Mouse (Mus musculus): ENCODE data around the gene Pus1. TPM values are rescaled to one million over a fixed set of nuclear protein-coding genes. Genes with fewer than 3 reads are reported as not detected.
"Not testable (repeated sequence)": the region's sequence is repeated elsewhere in the genome, so short reads cannot be mapped to it uniquely, and the experiment has no call there.

The Pus1 gene
- polyA plus RNA-seq, 1 experiment from 2014 or later = 25.2 TPM

DNA sequence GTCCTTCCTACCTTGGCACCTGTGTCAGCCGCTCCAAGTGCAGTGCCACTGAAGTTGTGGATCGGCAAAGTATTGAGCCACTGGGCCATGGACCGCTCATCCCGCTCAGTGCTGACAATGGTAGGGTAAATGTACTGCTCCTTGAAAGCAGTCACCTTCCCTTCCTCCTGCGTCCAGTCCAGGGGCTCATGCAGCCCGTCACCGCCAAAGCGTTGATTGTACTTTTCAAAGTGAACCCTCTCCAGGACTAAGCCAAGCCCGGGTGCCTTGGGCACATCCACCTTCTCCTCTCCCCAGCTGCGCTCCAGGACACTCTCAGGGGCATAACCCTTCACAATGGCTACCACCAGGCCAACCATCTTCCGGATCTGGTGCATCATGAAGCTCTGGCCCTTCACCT is 5.9 kb downstream of the Pus1 start:
- Histone ChIP-seq H3K9me3 (ENCODE audit: control insufficient read depth, low read length) (no peaks in the 10 kb centered on the region), H3K4me3 (ENCODE audit: low read length) (no peak overlapping the region), H3K36me3 (ENCODE audit: control insufficient read depth, insufficient read depth, low read length) (peaks cover 47% of the 10 kb centered on the region), H3K27me3 (ENCODE audit: control insufficient read depth, insufficient read depth, low read length) (no peaks in the 10 kb centered on the region), H3K4me1 (ENCODE audit: control insufficient read depth, insufficient read depth, low read length) (0 out of 2 replicates have a peak, but pooled peaks cover 4% of the 10 kb centered on the region), H3K27ac (ENCODE audit: low read depth, low read length) (no peak overlapping the region), H3K4me2 (replicated peaks; ENCODE audit: low read depth, low read length) (no peak overlapping the region), H3K9ac (ENCODE audit: low read depth, low read length) (no peak overlapping the region)
- 94% methylated on average over 11 of the region's 11 CpGs for WGBS
- ATAC-seq (ENCODE audit: low FRiP score, low TSS enrichment) = no peak

DNA sequence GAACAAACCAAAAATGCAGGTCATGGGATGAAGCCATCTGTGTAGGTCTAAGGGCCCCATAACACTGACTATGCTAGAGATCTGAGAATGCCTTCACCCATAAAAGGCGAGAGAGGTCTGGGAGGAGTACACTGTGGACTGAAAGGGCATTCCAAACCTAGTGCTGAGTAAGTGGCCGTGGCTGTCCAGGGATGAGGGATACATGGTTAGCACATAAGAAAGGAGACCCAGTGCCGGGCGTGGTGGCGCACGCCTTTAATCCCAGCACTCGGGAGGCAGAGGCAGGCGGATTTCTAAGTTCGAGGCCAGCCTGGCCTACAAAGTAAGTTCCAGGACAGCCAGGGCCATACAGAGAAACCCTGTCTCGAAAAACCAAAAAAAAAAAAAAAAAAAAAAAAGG is 7.5 kb downstream of the Pus1 start:
- not testable (repeated sequence) for H3K9ac ChIP-seq (ENCODE audit: low read depth, low read length); H3K27ac ChIP-seq (ENCODE audit: low read depth, low read length); H3K27me3 ChIP-seq (ENCODE audit: control insufficient read depth, insufficient read depth, low read length); H3K9me3 ChIP-seq (ENCODE audit: control insufficient read depth, low read length); H3K4me3 ChIP-seq (ENCODE audit: low read length); ATAC-seq (ENCODE audit: low FRiP score, low TSS enrichment); H3K4me2 ChIP-seq (replicated peaks; ENCODE audit: low read depth, low read length)
- Histone ChIP-seq H3K36me3 (ENCODE audit: control insufficient read depth, insufficient read depth, low read length) (peaks cover 40% of the 10 kb centered on the region), H3K4me1 (ENCODE audit: control insufficient read depth, insufficient read depth, low read length) (peaks cover 11% of the 10 kb centered on the region)
- WGBS = 88% methylated on average over 10 of the region's 10 CpGs

DNA sequence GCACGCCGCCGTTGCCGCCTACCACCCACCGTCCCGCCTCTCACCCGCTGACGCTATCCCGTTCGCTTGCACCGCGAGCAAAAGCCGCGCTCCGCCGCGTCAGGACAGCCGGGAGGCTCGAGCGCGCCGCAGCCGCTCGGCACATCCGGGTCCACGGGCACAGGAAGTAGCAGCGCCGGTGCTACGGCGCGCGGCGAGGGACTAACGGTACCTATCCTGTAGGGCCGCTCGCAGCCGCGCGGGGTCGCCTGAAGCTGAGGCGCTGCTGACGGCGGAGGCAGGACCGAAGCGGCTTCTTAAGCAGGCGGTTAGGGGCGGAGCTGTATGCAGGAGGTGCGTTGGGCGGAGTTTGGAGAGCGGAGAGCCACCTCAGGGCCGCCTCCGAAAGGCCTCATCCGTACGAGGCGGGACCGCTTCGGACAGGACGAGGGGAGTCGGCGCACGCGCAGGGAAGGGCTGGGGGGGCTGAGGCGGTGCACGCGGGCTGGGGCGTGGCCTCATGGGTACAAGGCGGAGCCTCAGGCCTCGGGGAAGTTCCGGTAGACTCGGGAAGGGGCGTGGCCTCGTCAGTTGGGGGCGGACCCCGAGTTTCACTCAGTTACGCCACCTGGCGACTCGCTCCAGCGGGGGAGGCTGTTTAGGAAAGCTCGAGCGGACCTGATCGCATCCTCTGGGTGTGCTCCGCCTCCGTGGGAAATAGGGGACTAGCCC is 9.9 kb downstream of the Pus1 start, which contains the start of gene Ep400:
Ep400 (minus strand) TSS at position 270 of the 711 bp plus-strand sequence.
- H3K27ac ChIP-seq (ENCODE audit: low read depth, low read length) = peak within 1 kb of the TSS; percentile 98
- ATAC-seq (ENCODE audit: low FRiP score, low TSS enrichment) = peak; percentile 98
- H3K4me1 ChIP-seq (ENCODE audit: control insufficient read depth, insufficient read depth, low read length) = peaks cover 11% of the 10 kb centered on the region
- peak within 1 kb of the TSS; percentile 58 for H3K4me2 ChIP-seq (replicated peaks; ENCODE audit: low read depth, low read length)
- peaks cover 24% of the 10 kb centered on the region for H3K36me3 ChIP-seq (ENCODE audit: control insufficient read depth, insufficient read depth, low read length)
- WGBS = under 1% methylated on average over 83 of the region's 83 CpGs
- no peaks in the 10 kb centered on the region for H3K27me3 ChIP-seq (ENCODE audit: control insufficient read depth, insufficient read depth, low read length)
- no peaks in the 10 kb centered on the region for H3K9me3 ChIP-seq (ENCODE audit: control insufficient read depth, low read length)
- peak within 1 kb of the TSS; percentile 92 for H3K9ac ChIP-seq (ENCODE audit: low read depth, low read length)
- peak within 1 kb of the TSS; percentile 96 for H3K4me3 ChIP-seq (ENCODE audit: low read length)

DNA sequence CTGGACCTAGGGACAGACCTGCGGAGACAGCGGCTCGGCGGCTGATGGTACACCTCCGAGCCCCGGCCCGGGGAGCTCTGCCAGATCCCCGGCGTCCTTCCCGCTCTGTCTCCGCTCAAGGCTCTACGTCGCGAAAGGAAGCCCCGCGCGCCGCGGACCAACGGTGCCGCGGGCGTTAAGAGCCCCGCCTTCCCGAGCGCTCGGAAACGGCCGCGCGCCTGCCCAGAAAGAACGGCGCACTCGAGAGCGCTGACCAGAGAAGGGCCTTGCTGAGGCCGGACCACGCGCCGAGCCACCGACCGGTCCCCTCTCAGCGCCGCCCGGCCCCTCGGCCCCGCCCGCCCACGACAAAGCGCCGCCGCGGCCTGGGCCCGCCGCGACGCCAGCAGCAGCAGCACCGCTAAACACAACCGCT is 10.4 kb downstream of the Pus1 start:
- ATAC-seq (ENCODE audit: low FRiP score, low TSS enrichment) = peak; percentile 68
- Histone ChIP-seq H3K36me3 (ENCODE audit: control insufficient read depth, insufficient read depth, low read length) (peaks cover 19% of the 10 kb centered on the region), H3K27ac (ENCODE audit: low read depth, low read length) (peak overlapping the region; percentile 98), H3K4me3 (ENCODE audit: low read length) (peak overlapping the region; percentile 96), H3K9ac (ENCODE audit: low read depth, low read length) (peak overlapping the region; percentile 92), H3K27me3 (ENCODE audit: control insufficient read depth, insufficient read depth, low read length) (no peaks in the 10 kb centered on the region), H3K9me3 (ENCODE audit: control insufficient read depth, low read length) (no peaks in the 10 kb centered on the region), H3K4me1 (ENCODE audit: control insufficient read depth, insufficient read depth, low read length) (peaks cover 11% of the 10 kb centered on the region), H3K4me2 (replicated peaks; ENCODE audit: low read depth, low read length) (peak overlapping the region; percentile 58)
- under 1% methylated on average over 49 of the region's 58 CpGs for WGBS

DNA sequence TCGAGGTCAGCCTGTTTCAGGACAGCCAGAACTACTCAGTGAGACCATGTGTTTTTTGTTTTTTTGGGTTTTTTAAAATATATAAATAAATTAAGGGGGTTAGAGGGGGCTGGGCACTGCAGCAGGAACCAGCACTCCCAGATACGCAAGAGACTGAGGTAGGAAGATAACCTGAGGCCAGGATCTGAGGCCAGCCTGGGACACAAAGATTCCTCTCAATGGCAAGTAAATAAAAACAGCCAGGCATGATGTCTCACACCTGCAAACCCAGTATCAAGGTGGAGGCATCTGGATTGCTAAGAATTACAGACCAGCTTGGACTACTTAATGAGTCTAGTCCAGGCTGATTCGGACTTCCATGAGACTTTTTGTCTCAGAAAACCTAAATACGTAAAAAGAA is 11.2 kb downstream of the Pus1 start:
- ATAC-seq (ENCODE audit: low FRiP score, low TSS enrichment) = no peak
- Histone ChIP-seq H3K4me1 (ENCODE audit: control insufficient read depth, insufficient read depth, low read length) (peaks cover 11% of the 10 kb centered on the region), H3K9me3 (ENCODE audit: control insufficient read depth, low read length) (no peaks in the 10 kb centered on the region), H3K27ac (ENCODE audit: low read depth, low read length) (no peak overlapping the region), H3K4me3 (ENCODE audit: low read length) (peak overlapping the region; percentile 96), H3K36me3 (ENCODE audit: control insufficient read depth, insufficient read depth, low read length) (peaks cover 11% of the 10 kb centered on the region), H3K27me3 (ENCODE audit: control insufficient read depth, insufficient read depth, low read length) (no peaks in the 10 kb centered on the region), H3K4me2 (replicated peaks; ENCODE audit: low read depth, low read length) (peak overlapping the region; percentile 58), H3K9ac (ENCODE audit: low read depth, low read length) (peak overlapping the region; percentile 92)
- 63% methylated on average over 4 of the region's 4 CpGs for WGBS

DNA sequence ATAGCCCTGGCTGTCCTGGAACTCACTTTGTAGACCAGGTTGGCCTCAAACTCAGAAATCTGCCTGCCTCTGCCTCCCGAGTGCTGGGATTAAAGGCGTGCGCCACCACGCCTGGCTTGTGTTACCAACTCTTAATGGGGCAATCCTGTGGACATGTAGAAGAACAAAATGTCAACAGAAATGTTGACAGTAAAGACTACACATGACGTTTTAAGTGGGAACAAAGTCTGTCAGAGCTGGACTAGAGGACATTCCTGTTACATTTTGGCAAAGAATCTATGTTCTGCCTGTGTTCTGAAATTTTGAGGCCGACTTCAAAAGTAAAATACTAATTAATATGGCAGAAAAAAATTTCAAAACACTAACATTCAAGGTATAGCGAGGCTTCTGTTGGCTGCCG is 16.6 kb downstream of the Pus1 start:
- Histone ChIP-seq H3K9ac (ENCODE audit: low read depth, low read length) (no peak overlapping the region), H3K9me3 (ENCODE audit: control insufficient read depth, low read length) (no peaks in the 10 kb centered on the region), H3K27me3 (ENCODE audit: control insufficient read depth, insufficient read depth, low read length) (no peaks in the 10 kb centered on the region), H3K4me2 (replicated peaks; ENCODE audit: low read depth, low read length) (no peak overlapping the region), H3K27ac (ENCODE audit: low read depth, low read length) (no peak overlapping the region), H3K4me1 (ENCODE audit: control insufficient read depth, insufficient read depth, low read length) (peaks cover 6% of the 10 kb centered on the region; the same call in 1 of the 2 replicates), H3K4me3 (ENCODE audit: low read length) (no peak overlapping the region), H3K36me3 (ENCODE audit: control insufficient read depth, insufficient read depth, low read length) (no peaks in the 10 kb centered on the region)
- WGBS = 96% methylated on average over 8 of the region's 8 CpGs
- ATAC-seq (ENCODE audit: low FRiP score, low TSS enrichment) = no peak

DNA sequence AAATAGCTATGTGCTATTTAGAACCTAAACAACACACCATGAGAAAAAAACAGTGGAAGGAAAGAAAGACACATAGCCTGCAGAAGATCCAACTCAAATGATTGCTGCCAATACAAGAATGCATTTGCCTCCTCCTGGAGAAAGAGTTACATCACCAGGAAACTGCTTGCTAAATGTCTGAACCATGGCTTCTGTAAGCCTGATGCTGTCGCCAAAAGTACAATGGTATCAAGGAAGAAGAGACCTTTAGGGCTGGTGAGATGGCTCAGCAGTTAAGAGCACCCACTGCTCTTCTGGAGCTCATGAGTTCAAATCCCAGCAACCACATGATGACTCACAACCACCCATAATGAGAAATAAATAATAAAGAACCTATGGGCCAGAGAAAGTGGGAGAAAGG is 35.4 kb downstream of the Pus1 start:
- WGBS = 85% methylated on average over 1 of the region's 1 CpGs
- ATAC-seq (ENCODE audit: low FRiP score, low TSS enrichment) = no peak
- Histone ChIP-seq H3K36me3 (ENCODE audit: control insufficient read depth, insufficient read depth, low read length) (peaks cover 11% of the 10 kb centered on the region), H3K9ac (ENCODE audit: low read depth, low read length) (no peak overlapping the region), H3K9me3 (ENCODE audit: control insufficient read depth, low read length) (no peaks in the 10 kb centered on the region), H3K4me2 (replicated peaks; ENCODE audit: low read depth, low read length) (no peak overlapping the region), H3K4me3 (ENCODE audit: low read length) (no peak overlapping the region), H3K27me3 (ENCODE audit: control insufficient read depth, insufficient read depth, low read length) (no peaks in the 10 kb centered on the region), H3K4me1 (ENCODE audit: control insufficient read depth, insufficient read depth, low read length) (no peaks in the 10 kb centered on the region), H3K27ac (ENCODE audit: low read depth, low read length) (no peak overlapping the region)

DNA sequence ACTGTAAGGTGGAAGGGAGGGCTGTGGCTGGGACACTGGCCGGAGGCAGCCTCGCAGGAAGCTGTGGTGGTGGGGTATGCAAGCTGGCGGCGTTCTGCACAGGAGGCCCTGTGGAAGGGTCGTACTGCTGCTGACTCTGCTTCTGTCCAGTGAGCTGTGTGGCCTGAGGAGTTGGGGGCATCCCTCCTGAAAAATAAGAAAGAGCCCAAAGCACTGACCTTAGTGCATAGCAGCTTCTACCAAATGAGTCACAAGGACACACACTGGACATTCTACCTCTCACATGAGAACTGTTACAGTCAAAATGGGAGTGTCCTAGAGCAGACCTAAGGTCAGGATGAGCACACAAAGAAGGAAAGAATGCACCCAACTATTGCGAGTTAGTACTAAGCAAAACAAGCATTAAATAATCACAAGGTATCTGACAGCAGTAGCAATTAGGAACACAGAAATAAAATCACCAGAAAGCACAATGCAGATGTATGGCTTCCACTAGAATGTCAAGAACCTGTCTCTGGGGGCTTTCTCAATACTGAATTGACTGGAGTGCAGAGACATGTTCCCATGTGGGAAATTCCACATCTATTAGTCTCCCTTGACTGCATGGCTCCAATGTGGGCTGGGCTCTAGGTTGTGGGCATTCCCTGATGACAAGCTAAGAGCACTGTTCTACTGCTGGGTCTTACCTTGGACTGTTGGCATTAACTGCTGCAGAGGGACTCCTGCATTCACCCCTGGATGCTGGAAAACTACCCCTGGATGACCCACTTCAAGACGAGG is 40.8 kb downstream of the Pus1 start:
- WGBS = 87% methylated on average over 7 of the region's 7 CpGs
- Histone ChIP-seq H3K27me3 (ENCODE audit: control insufficient read depth, insufficient read depth, low read length) (no peaks in the 10 kb centered on the region), H3K27ac (ENCODE audit: low read depth, low read length) (no peak overlapping the region)

DNA sequence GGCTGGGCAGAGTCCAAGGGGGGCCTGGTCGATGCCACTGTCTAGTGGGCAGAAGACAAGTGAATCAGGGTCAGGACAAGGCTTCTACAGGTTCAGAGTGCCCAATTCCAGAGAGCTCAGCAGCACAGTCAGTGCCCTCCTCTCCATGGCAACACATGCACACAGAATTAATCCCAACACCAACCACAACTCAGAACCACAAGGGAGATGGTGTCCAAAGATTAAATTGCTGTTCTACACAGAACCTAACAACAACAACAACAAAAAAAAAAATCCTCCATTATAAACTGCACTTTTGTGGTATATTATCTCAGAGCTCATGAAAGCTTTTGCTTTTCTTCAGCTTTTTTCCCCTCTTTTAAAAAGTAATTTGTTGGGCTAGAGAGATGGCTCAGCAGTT is 44.9 kb downstream of the Pus1 start:
- Histone ChIP-seq H3K4me3 (ENCODE audit: low read length) (no peak overlapping the region), H3K36me3 (ENCODE audit: control insufficient read depth, insufficient read depth, low read length) (peaks cover 85% of the 10 kb centered on the region), H3K27me3 (ENCODE audit: control insufficient read depth, insufficient read depth, low read length) (no peaks in the 10 kb centered on the region), H3K4me2 (replicated peaks; ENCODE audit: low read depth, low read length) (no peak overlapping the region), H3K27ac (ENCODE audit: low read depth, low read length) (no peak overlapping the region), H3K9me3 (ENCODE audit: control insufficient read depth, low read length) (no peaks in the 10 kb centered on the region), H3K9ac (ENCODE audit: low read depth, low read length) (no peak overlapping the region), H3K4me1 (ENCODE audit: control insufficient read depth, insufficient read depth, low read length) (no peaks in the 10 kb centered on the region)
- 94% methylated on average over 1 of the region's 1 CpGs for WGBS
- no peak for ATAC-seq (ENCODE audit: low FRiP score, low TSS enrichment)

More for the DNA sequence above, 40.8 kb downstream of the Pus1 start:
- Histone ChIP-seq H3K4me3 (ENCODE audit: low read length) (no peak overlapping the region), H3K36me3 (ENCODE audit: control insufficient read depth, insufficient read depth, low read length) (peaks cover 61% of the 10 kb centered on the region), H3K4me1 (ENCODE audit: control insufficient read depth, insufficient read depth, low read length) (no peaks in the 10 kb centered on the region), H3K9me3 (ENCODE audit: control insufficient read depth, low read length) (no peaks in the 10 kb centered on the region), H3K4me2 (replicated peaks; ENCODE audit: low read depth, low read length) (no peak overlapping the region), H3K9ac (ENCODE audit: low read depth, low read length) (no peak overlapping the region)
- no peak for ATAC-seq (ENCODE audit: low FRiP score, low TSS enrichment)

All from kidney, embryonic 14.5 days (tissue).